8 mouse cellular contexts compared by ENCODE assay signal in the genomic region with DNA sequence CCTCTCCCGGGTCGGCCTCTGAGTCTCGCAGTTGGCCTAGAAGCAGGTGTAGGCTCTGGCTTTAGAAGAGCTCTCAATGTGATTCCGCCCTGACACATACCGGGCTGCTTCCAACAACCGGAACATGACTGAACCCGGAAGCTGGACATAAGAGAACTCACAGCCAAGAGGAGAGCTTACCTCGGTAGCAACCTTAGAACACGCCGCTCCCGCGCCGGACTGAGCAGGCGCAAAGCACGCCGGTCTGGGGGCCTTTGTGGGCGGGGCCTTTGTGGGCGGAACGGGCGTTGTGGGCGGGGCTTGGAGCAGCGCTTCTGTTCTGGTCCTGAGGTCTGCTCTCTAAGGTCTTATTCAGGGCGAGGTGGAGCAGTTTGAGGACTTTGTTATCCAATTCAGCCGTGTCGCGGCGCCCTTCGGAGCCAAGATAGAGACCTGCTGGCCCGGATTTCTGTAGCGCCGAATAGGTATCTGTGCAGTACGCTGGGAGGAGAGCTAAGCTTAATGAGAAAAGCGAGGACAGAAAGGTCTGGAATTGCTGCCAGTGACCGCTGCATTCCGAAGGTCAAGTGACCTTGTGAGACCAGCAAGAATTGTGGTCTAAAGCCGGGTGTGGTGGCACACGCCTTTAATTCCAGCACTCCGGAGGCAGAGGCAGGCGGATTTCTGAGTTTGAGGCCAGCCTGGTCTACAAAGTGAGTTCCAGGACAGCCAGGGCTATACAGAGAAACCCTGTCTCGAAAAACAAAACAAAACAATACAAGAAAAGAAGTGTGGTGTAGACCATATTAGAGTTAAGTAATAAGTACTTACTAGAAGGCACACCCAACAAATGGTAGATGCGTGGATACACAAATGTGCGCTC. TPM values are rescaled to one million over a fixed set of nuclear protein-coding genes. Genes with fewer than 3 reads are reported as not detected.
DNase-seq lines count a peak whose midpoint lies in the region; ATAC-seq and TF ChIP-seq lines count a peak whose summit lies in the region.

Gene Tmem177, minus strand, starts transcription at position 256 of the 862 bp plus-strand sequence.

- H3K27ac ChIP-seq in ES-Bruce4 (ENCODE audit: insufficient read depth, low read length): peak within 1 kb of the TSS; percentile 72
- no peak within 1 kb of the TSS for H3K27ac ChIP-seq in forebrain, embryonic 14.5 days (ENCODE audit: low read depth, low read length)

- H3K36me3 ChIP-seq in ES-Bruce4 (ENCODE audit: control insufficient read depth, insufficient read depth, low read length, poor library complexity, severe bottlenecking): no peaks in the 10 kb centered on the region
- peaks cover 12% of the 10 kb centered on the region for H3K36me3 ChIP-seq in forebrain, embryonic 14.5 days (ENCODE audit: control insufficient read depth, insufficient read depth, low read length)

- peak; percentile 93 for TF ChIP-seq POLR2A in ES-Bruce4 (IDR thresholded peaks at IDR 0.05; ENCODE audit: insufficient read depth, low read length)
- peak; percentile 88; the same call in 1 of the 2 replicates for TF ChIP-seq POLR2A in lung, adult 2 months (IDR thresholded peaks at IDR 0.05; ENCODE audit: borderline replicate concordance, extremely low read depth, low read depth, low read length)

- WGBS in forebrain, embryonic 14.5 days: 12% methylated on average over 42 of the region's 42 CpGs
- WGBS in lung, adult 2 months: 8% methylated on average over 42 of the region's 42 CpGs

- peak within 1 kb of the TSS; percentile 56 for H3K4me2 ChIP-seq in forebrain, embryonic 14.5 days (ENCODE audit: low read length)

- no peaks in the 10 kb centered on the region for H3K9me3 ChIP-seq in ES-Bruce4 (replicated peaks; ENCODE audit: control insufficient read depth, insufficient read depth, low read length, poor library complexity, severe bottlenecking)
- no peaks in the 10 kb centered on the region for H3K9me3 ChIP-seq in forebrain, embryonic 14.5 days (replicated peaks; ENCODE audit: control insufficient read depth, low read length)

- peak; percentile 95 for DNase-seq in cerebellum, adult 11 months
- DNase-seq in forebrain, embryonic 14.5 days (ENCODE audit: low spot score): peak; percentile 93
- peak; percentile 82 for DNase-seq in heart, postnatal 25 days (ENCODE audit: low spot score)
- DNase-seq in layer of hippocampus, adult 18-20 months (ENCODE audit: low spot score in 2 of 2): peak; percentile 87 to 91
- peak; percentile 98 for DNase-seq in lung, adult 2 months
- DNase-seq in thymus, adult 18-20 months: peak; percentile 95 to 96

- H3K4me3 ChIP-seq in ES-Bruce4 (ENCODE audit: low read depth, low read length): peak within 1 kb of the TSS; percentile 99
- H3K4me3 ChIP-seq in forebrain, embryonic 14.5 days (ENCODE audit: low read depth, low read length): peak within 1 kb of the TSS; percentile 50
- H3K4me3 ChIP-seq in lung, adult 2 months (replicated peaks; ENCODE audit: extremely low read depth, low read depth, low read length): peak within 1 kb of the TSS; percentile 83

- intact Hi-C loops in heart, postnatal 25 days (cut with DNase I): loop anchor here (5.0 kb wide), 1 partner anchor 76 kb away; the partner anchor contains the start of gene Ptpn4

- no peaks in the 10 kb centered on the region for H3K27me3 ChIP-seq in ES-Bruce4 (ENCODE audit: control insufficient read depth, insufficient read depth, low read length, poor library complexity, severe bottlenecking)
- H3K27me3 ChIP-seq in forebrain, embryonic 14.5 days (replicated peaks; ENCODE audit: control insufficient read depth, insufficient read depth, low read length): no peaks in the 10 kb centered on the region

- H3K9ac ChIP-seq in ES-Bruce4 (ENCODE audit: low read depth, poor library complexity, severe bottlenecking): peak within 1 kb of the TSS; percentile 81
- H3K9ac ChIP-seq in forebrain, embryonic 14.5 days (ENCODE audit: low read length): peak within 1 kb of the TSS; percentile 64

- TF ChIP-seq CTCF in ES-Bruce4 (IDR thresholded peaks at IDR 0.05; ENCODE audit: low read depth, low read length): no peak
- TF ChIP-seq CTCF in lung, adult 2 months (IDR thresholded peaks at IDR 0.05; ENCODE audit: insufficient read depth, low read length): no peak

- peak; percentile 97 for ATAC-seq in forebrain, embryonic 14.5 days
- peak; percentile 87 for ATAC-seq in neutrophil, adult 5-6 weeks (ENCODE audit: extremely low read depth, insufficient number of reproducible peaks, low FRiP score, poor library complexity, severe bottlenecking)

- TF ChIP-seq EP300 in ES-Bruce4 (IDR thresholded peaks at IDR 0.05; ENCODE audit: insufficient read depth, low read depth, low read length): 0 out of 2 replicates have a peak, but pooled peaks have one; percentile 16

- peaks cover 2% of the 10 kb centered on the region for H3K4me1 ChIP-seq in ES-Bruce4 (ENCODE audit: control insufficient read depth, insufficient read depth, low read length)
- H3K4me1 ChIP-seq in forebrain, embryonic 14.5 days (ENCODE audit: control insufficient read depth, insufficient read depth, low read length): peaks cover 3% of the 10 kb centered on the region
- no peaks in the 10 kb centered on the region; the same call in 1 of the 2 replicates for H3K4me1 ChIP-seq in lung, adult 2 months (ENCODE audit: control insufficient read depth, insufficient read depth, low read length)

RNA-seq across cellular contexts. Expression of gene Tmem177, which starts in this region (rescaled TPM):
- 6.8 and 8.7 TPM in 2 replicates for polyA plus RNA-seq in ES-Bruce4 (2011; ENCODE audit: insufficient read depth, insufficient read length, low read depth, missing spikeins)
- polyA plus RNA-seq in forebrain, embryonic 14.5 days (2014; fragmentation: Nextera tagmentation; extraction: Ambion mirVana): 13.3 TPM in 2 replicates
- 1 to 10 TPM; 9.4 to 9.5 TPM for total RNA-seq in heart, postnatal 25 days (2021)
- 1 to 10 TPM; 7.9 to 8.0 TPM for total RNA-seq in layer of hippocampus, adult 18-20 months (2021)
- 2.8 and 4.3 TPM in 2 replicates for polyA plus RNA-seq in lung, adult 2 months (2012; rRNA removed)
- total RNA-seq in neutrophil, adult 5-6 weeks (2017): 2.7 and 2.8 TPM in 2 replicates
